In the genomic region with DNA sequence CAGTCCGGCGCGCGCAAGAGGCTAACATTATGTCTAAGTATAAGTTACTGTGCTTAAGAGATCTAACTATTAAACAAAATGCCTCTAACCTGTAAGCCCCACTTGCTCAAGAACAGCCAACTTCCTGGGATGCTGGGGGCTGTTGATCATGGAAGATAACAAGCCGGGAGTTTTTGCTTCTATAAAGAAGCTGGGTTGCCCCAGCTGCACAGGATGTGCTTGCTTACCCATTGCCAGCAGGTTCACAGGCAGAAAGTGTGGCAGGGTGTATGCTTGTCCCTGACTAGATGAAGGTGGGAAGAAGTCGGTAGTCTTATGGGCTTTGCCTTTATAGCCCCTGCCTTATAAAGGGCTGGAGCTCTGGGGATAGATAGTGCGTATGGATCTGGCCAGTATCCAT, we compare ENCODE assay signal across 20 mouse cellular contexts. TPM values are rescaled to one million over a fixed set of nuclear protein-coding genes. Genes with fewer than 3 reads are reported as not detected.
A peak's percentile ranks its signal among the peaks of the same experiment; 100 is the strongest.
DNase-seq lines count a peak whose midpoint lies in the region.
"Had no signal": no experiment of that assay in that cellular context is flagged by ENCODE, and none has a peak within 500 bp of the region (broad histone marks: within the 10 kb centered on the region; RNA-seq: fewer than 3 reads in every experiment).

No protein-coding gene starts in this region.

- intact Hi-C loops in heart, postnatal 10 days (cut with DNase I) = no loop called here

- peak; percentile 48 for DNase-seq in heart, adult 11 months
- no peak for DNase-seq in heart, postnatal 10 days
- peak; percentile 49 for DNase-seq in naive thymus-derived CD4-positive, alpha-beta T cell, adult 2 months (ENCODE audit: low read depth)
- DNase-seq in thymus, postnatal 10 days (ENCODE audit: low spot score in 2 of 2) = peak; percentile 56 to 63
- peak; percentile 53 for DNase-seq in thymus, postnatal 4 days
- DNase-seq in gastrocnemius, postnatal 10 days = no peak
- no peak for DNase-seq in kidney, adult 11 months
- DNase-seq: adrenal gland, adult 2 months; adrenal gland, postnatal 25 days; B cell, adult 2 months; cerebellum, adult 18-20 months; cerebellum, postnatal 14 days; embryo, embryonic 11 days; gastrocnemius, adult 2 months; gastrocnemius, postnatal 36 days; heart, adult 18-20 months had no signal

RNA-seq across cellular contexts. Expression of a gene that starts 12.8 kb away (rescaled TPM):
- total RNA-seq in heart, postnatal 10 days (2021) = 1 to 10 TPM; 2.0 to 2.4 TPM
- total RNA-seq in gastrocnemius, postnatal 10 days (2021) = not detected
- total RNA-seq: common myeloid progenitor, adult 5-6 weeks; gastrocnemius, adult 2 months; hindbrain, postnatal 0 days; MEL had no signal

RNA-seq across cellular contexts. Expression of a gene that starts 15.0 kb away (rescaled TPM):
- 1 to 10 TPM in 1 of 2 experiments, under 1 TPM in 1; 0.77 to 1.5 TPM for total RNA-seq in heart, postnatal 10 days (2021)
- under 1 TPM in 1 of 2 experiments, not detected in 1; 0.32 TPM for total RNA-seq in gastrocnemius, postnatal 10 days (2021)
- total RNA-seq: adrenal gland, postnatal 25 days; gastrocnemius, adult 2 months; hindbrain, postnatal 0 days; MEL had no signal

RNA-seq across cellular contexts. Expression of a gene that starts 16.4 kb away (rescaled TPM):
- 1 to 10 TPM; 1.2 to 1.3 TPM for total RNA-seq in heart, postnatal 10 days (2021)
- not detected for total RNA-seq in gastrocnemius, postnatal 10 days (2021)
- total RNA-seq: gastrocnemius, adult 2 months; heart, postnatal 25 days; hindbrain, postnatal 0 days had no signal

RNA-seq across cellular contexts. Expression of a gene that starts 31.2 kb away (rescaled TPM):
- 10 to 100 TPM; 41.1 to 45.1 TPM for total RNA-seq in heart, postnatal 10 days (2021)
- total RNA-seq in gastrocnemius, postnatal 10 days (2021) = 10 to 100 TPM; 30.5 to 34.3 TPM

RNA-seq across cellular contexts. Expression of a gene that starts 43.0 kb away (rescaled TPM):
- 1 to 10 TPM; 1.6 to 2.2 TPM for total RNA-seq in heart, postnatal 10 days (2021)
- under 1 TPM; 0.23 to 0.25 TPM for total RNA-seq in gastrocnemius, postnatal 10 days (2021)
- total RNA-seq: common myeloid progenitor, adult 5-6 weeks had no signal

Comparison
In these comparisons a context has a peak if more than half of its experiments do, and no peak if none do; other contexts are left out.
1. DNase-seq: peak in heart, adult 11 months (single experiment), naive thymus-derived CD4-positive, alpha-beta T cell, adult 2 months (single experiment), thymus, postnatal 10 days (2 of 2) and thymus, postnatal 4 days (single experiment); none in heart, postnatal 10 days (0 of 2), gastrocnemius, postnatal 10 days (single experiment) and kidney, adult 11 months (single experiment).